Mouse (Mus musculus): ENCODE results near the gene Itga7.

Itga7 gene

GRCm38 (mm10) chr10:128938457-128938856 lies 4.8 kb downstream of the Itga7 start:
- CTCF ChIA-PET = no interaction called here
- POLR2A ChIA-PET = interaction anchor here in 2 of 4 experiments (0.8 to 1.9 kb wide), 3 partner anchors 15 to 40 kb away, joined by 3 to 4 read pairs (median 3); partner anchors contain the start of gene Rdh5 (in 1 of the 2)

- POLR2A ChIA-PET = interaction anchor here in 2 of 4 experiments (0.8 to 1.9 kb wide), 2 partner anchors 16 to 41 kb away, joined by 3 to 4 read pairs; partner anchors contain the start of gene Rdh5 (in 1 of the 2)
- CTCF ChIA-PET = no interaction called here
These were observed 5.4 kb downstream of the Itga7 start for GRCm38 (mm10) chr10:128938974-128939373.

GRCm38 (mm10) chr10:128940475-128941061 lies 7.0 kb downstream of the Itga7 start:
- POLR2A ChIA-PET = interaction anchor here in 2 of 4 experiments (1.3 kb wide), 2 partner anchors 9 to 12 kb away, joined by 3 read pairs; no protein-coding TSS in a partner anchor
- CTCF ChIA-PET = interaction anchor here in 1 of 4 experiments (0.6 kb wide), 1 partner anchor 24 kb away, joined by 3 read pairs; no protein-coding TSS in a partner anchor

- ChIA-PET POLR2A (interaction anchor here in 2 of 4 experiments (0.7 to 1.8 kb wide), 9 partner anchors 11 to 398 kb away, joined by 3 to 8 read pairs (median 4); partner anchors contain the start of genes Bloc1s1 (in 1 of the 2), Itga7 (in 1 of the 2) and Zc3h10 (in 1 of the 2)), CTCF (interaction anchor here (0.6 to 2.3 kb wide), 30 partner anchors 9 to 1594 kb away, joined by 3 to 14 read pairs (median 4); partner anchors contain the start of genes Itga7 (in 3 of the 4), Bloc1s1 (in 2 of the 4) and Rdh5 (in 2 of the 4))
These were observed 12.1 kb downstream of the Itga7 start for GRCm38 (mm10) chr10:128945675-128946074.

- ChIA-PET CTCF (no interaction called here), POLR2A (no interaction called here)
These were observed 13.9 kb downstream of the Itga7 start for GRCm38 (mm10) chr10:128947496-128947895.

GRCm38 (mm10) chr10:128950208-128950887 lies 16.7 kb downstream of the Itga7 start:
- POLR2A ChIA-PET = interaction anchor here in 3 of 4 experiments (0.6 to 2.0 kb wide), 6 partner anchors 8 to 355 kb away, joined by 3 to 11 read pairs (median 3); partner anchors contain the start of genes Bloc1s1 (in 1 of the 3) and Rdh5 (in 1 of the 3)
- CTCF ChIA-PET = interaction anchor here in 3 of 4 experiments (0.6 to 1.5 kb wide), 4 partner anchors 10 to 1920 kb away, joined by 3 to 10 read pairs (median 4); partner anchors contain the start of gene Mettl7b (in 1 of the 3)

- ChIA-PET CTCF (no interaction called here), POLR2A (interaction anchor here in 3 of 4 experiments (0.8 to 1.9 kb wide), 4 partner anchors 8 to 35 kb away, joined by 3 to 8 read pairs (median 4); partner anchors contain the start of genes Bloc1s1 (in 1 of the 3) and Rdh5 (in 1 of the 3))
These were observed 24.7 kb downstream of the Itga7 start for GRCm38 (mm10) chr10:128958340-128958739.

- ChIA-PET POLR2A (no interaction called here), CTCF (interaction anchor here in 1 of 4 experiments (1.1 kb wide), 1 partner anchor 10 kb away, joined by 4 read pairs; no protein-coding TSS in a partner anchor)
These were observed 26.5 kb downstream of the Itga7 start for GRCm38 (mm10) chr10:128960142-128960541.

- CTCF ChIA-PET = interaction anchor here in 1 of 4 experiments (0.6 to 1.1 kb wide), 2 partner anchors 10 to 303 kb away, joined by 4 read pairs; no protein-coding TSS in a partner anchor
- POLR2A ChIA-PET = no interaction called here
These were observed 27.3 kb downstream of the Itga7 start, which contains the start of gene Mettl7b for GRCm38 (mm10) chr10:128960590-128961584. Gene Mettl7b, minus strand, starts transcription at chr10:128960988.

- ChIA-PET CTCF (interaction anchor here in 1 of 4 experiments (1.3 kb wide), 1 partner anchor 19 kb away, joined by 4 read pairs; no protein-coding TSS in a partner anchor), POLR2A (interaction anchor here in 1 of 4 experiments (1.7 kb wide), 1 partner anchor 19 kb away, joined by 3 read pairs; no protein-coding TSS in a partner anchor)
These were observed 31.3 kb downstream of the Itga7 start for GRCm38 (mm10) chr10:128964961-128965360.

- CTCF ChIA-PET = no interaction called here
- POLR2A ChIA-PET = interaction anchor here in 2 of 4 experiments (1.4 to 1.7 kb wide), 2 partner anchors 9 to 20 kb away, joined by 3 to 5 read pairs; no protein-coding TSS in a partner anchor
These were observed 32.3 kb downstream of the Itga7 start for GRCm38 (mm10) chr10:128965871-128966270.

- ChIA-PET POLR2A (interaction anchor here in 1 of 4 experiments (0.5 kb wide), 1 partner anchor 53 kb away, joined by 3 read pairs; no protein-coding TSS in a partner anchor), CTCF (no interaction called here)
These were observed 34.7 kb downstream of the Itga7 start for GRCm38 (mm10) chr10:128968341-128968749.

- ChIA-PET CTCF (interaction anchor here in 1 of 4 experiments (0.7 kb wide), 1 partner anchor 16 kb away, joined by 3 read pairs; no protein-coding TSS in a partner anchor), POLR2A (interaction anchor here in 1 of 4 experiments (0.7 kb wide), 1 partner anchor 63 kb away, joined by 3 read pairs; no protein-coding TSS in a partner anchor)
These were observed 37.2 kb downstream of the Itga7 start for GRCm38 (mm10) chr10:128970740-128971250.

- POLR2A ChIA-PET = interaction anchor here in 1 of 4 experiments (1.5 kb wide), 1 partner anchor 59 kb away, joined by 3 read pairs; no protein-coding TSS in a partner anchor
- CTCF ChIA-PET = interaction anchor here in 1 of 4 experiments (1.2 kb wide), 1 partner anchor 27 kb away, joined by 3 read pairs; no protein-coding TSS in a partner anchor
These were observed 39.2 kb downstream of the Itga7 start for GRCm38 (mm10) chr10:128972841-128973240.

GRCm38 (mm10) chr10:128976395-128976794 lies 42.8 kb downstream of the Itga7 start:
- ChIA-PET CTCF (interaction anchor here in 2 of 4 experiments (0.8 to 1.0 kb wide), 2 partner anchors 54 to 63 kb away, joined by 3 to 4 read pairs; partner anchors contain the start of gene Rdh5 (in 1 of the 2)), POLR2A (interaction anchor here in 1 of 4 experiments (0.5 kb wide), 1 partner anchor 134 kb away, joined by 3 read pairs; no protein-coding TSS in a partner anchor)

- CTCF ChIA-PET = interaction anchor here in 2 of 4 experiments (1.2 kb wide), 2 partner anchors 64 to 77 kb away, joined by 3 read pairs; partner anchors contain the start of gene Cd63 (in 1 of the 2)
- POLR2A ChIA-PET = interaction anchor here in 2 of 4 experiments (0.5 to 0.7 kb wide), 3 partner anchors 67 to 72 kb away, joined by 3 to 6 read pairs (median 3); no protein-coding TSS in a partner anchor
These were observed 44.0 kb downstream of the Itga7 start for GRCm38 (mm10) chr10:128977522-128978114.

Measured in embryonic stem cell, embryonic (primary cell).